Mouse (Mus musculus): ENCODE results near the gene Gm13030. TPM values are rescaled to one million over a fixed set of nuclear protein-coding genes. Genes with fewer than 3 reads are reported as not detected.

Gene Gm13030
- not detected in 2 replicates for polyA plus RNA-seq (2012; rRNA removed; ENCODE audit: low replicate concordance)

GRCm38 (mm10) chr4:138873864-138874263, at the start of gene Gm13030:
Gm13030 (minus strand) TSS chr4:138873964.

GRCm38 (mm10) chr4:138913797-138914196, 40.0 kb upstream of the Gm13030 start, which contains the start of gene Otud3:
Otud3 (minus strand) TSS chr4:138913945.

DNA sequence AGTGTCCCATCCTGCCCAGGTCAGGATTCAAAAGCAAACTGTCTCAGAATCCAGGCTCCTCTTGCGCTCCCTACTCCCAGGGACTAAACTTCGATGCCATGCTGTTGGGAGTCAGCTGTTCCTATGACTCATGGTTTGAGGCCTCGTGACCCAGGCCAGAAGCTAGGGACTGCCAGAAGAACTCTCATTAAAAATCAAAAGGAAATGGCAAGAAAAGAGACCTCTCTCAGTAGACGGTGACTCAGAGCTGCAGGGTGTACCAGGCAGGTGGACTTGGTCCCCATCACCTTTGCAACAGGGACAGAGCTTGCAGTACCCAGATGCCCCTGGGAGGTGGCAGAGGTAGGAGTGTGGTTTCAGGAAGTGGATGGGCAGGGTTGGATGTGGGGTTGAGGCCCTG, 4.0 kb upstream of the Gm13030 start, which contains the start of gene Pla2g2e:
Pla2g2e (plus strand) TSS at position 212 of the 400 bp plus-strand sequence.

GRCm38 (mm10) chr4:138863344-138863998, 10.3 kb downstream of the Gm13030 start, which contains the start of gene Pla2g5:
Pla2g5 (minus strand) TSS chr4:138863482.

Other genes with a start within 250 kb of the Gm13030 start
- gene Vwa5b1, start 238.1 kb downstream of the Gm13030 start, polyA plus RNA-seq (2012; rRNA removed; ENCODE audit: low replicate concordance): not detected in 2 replicates
- gene Pla2g2c, start 149.2 kb downstream of the Gm13030 start, polyA plus RNA-seq (2012; rRNA removed; ENCODE audit: low replicate concordance): not detected in 2 replicates
- gene Ubxn10, start 136.8 kb downstream of the Gm13030 start, polyA plus RNA-seq (2012; rRNA removed; ENCODE audit: low replicate concordance): 0.56 and 0.65 TPM in 2 replicates
- gene Pla2g2f, start 116.3 kb downstream of the Gm13030 start, polyA plus RNA-seq (2012; rRNA removed; ENCODE audit: low replicate concordance): 0.14 and 6.7 TPM in 2 replicates
- gene Pla2g2d, start 98.2 kb downstream of the Gm13030 start, polyA plus RNA-seq (2012; rRNA removed; ENCODE audit: low replicate concordance): 40.9 and 63.8 TPM in 2 replicates
- gene Pla2g5, start 10.5 kb downstream of the Gm13030 start, polyA plus RNA-seq (2012; rRNA removed; ENCODE audit: low replicate concordance): 4.8 and 5.6 TPM in 2 replicates
- gene Pla2g2e, start 4.0 kb upstream of the Gm13030 start, polyA plus RNA-seq (2012; rRNA removed; ENCODE audit: low replicate concordance): 3.1 and 3.3 TPM in 2 replicates
- gene Otud3, start 40.0 kb upstream of the Gm13030 start, polyA plus RNA-seq (2012; rRNA removed; ENCODE audit: low replicate concordance): 5.3 and 6.0 TPM in 2 replicates
- 0.14 and 0.20 TPM in 2 replicates for gene Rnf186, start 93.1 kb upstream of the Gm13030 start, polyA plus RNA-seq (2012; rRNA removed; ENCODE audit: low replicate concordance)
- gene Tmco4, start 98.9 kb upstream of the Gm13030 start, polyA plus RNA-seq (2012; rRNA removed; ENCODE audit: low replicate concordance): 18.7 and 24.4 TPM in 2 replicates
- gene Htr6, start 201.6 kb upstream of the Gm13030 start, polyA plus RNA-seq (2012; rRNA removed; ENCODE audit: low replicate concordance): 0.09 and 0.13 TPM in 2 replicates
- gene Nbl1, start 219.0 kb upstream of the Gm13030 start, polyA plus RNA-seq (2012; rRNA removed; ENCODE audit: low replicate concordance): 105 and 191 TPM in 2 replicates

Measured in mammary gland, adult 2 months (tissue).